Mouse (Mus musculus) kidney, postnatal 10 days (tissue): ENCODE results near the gene Fam129a.
A peak's percentile ranks its signal among the peaks of the same experiment; 100 is the strongest.
"Not testable (repeated sequence)": the region's sequence is repeated elsewhere in the genome, so short reads cannot be mapped to it uniquely, and the experiment has no call there.

Source experiments
- DNase-seq: peaks from one replicate; pipeline ENCODE4 v3.0.0; 2021; ENCODE audit warnings: mixed read lengths

Gene Fam129a

DNA sequence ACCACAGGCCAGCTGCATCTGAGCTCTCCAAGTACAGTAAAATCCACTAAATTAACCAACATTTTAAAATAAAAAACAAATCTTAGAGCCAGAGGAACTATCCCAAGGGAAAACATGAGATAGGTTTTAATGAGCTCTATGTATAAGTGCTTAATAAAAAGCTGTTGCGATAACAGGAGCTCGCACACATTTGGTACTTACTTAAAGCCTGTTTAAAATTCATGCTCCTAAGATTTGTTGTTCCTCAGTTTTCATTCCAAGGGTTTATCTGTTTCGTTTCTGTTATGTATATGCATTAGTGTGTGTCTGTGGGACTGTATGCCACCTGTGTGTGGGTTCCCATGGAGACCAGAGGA is 135.4 kb downstream of the Fam129a start:
- DNase-seq = no peak

DNA sequence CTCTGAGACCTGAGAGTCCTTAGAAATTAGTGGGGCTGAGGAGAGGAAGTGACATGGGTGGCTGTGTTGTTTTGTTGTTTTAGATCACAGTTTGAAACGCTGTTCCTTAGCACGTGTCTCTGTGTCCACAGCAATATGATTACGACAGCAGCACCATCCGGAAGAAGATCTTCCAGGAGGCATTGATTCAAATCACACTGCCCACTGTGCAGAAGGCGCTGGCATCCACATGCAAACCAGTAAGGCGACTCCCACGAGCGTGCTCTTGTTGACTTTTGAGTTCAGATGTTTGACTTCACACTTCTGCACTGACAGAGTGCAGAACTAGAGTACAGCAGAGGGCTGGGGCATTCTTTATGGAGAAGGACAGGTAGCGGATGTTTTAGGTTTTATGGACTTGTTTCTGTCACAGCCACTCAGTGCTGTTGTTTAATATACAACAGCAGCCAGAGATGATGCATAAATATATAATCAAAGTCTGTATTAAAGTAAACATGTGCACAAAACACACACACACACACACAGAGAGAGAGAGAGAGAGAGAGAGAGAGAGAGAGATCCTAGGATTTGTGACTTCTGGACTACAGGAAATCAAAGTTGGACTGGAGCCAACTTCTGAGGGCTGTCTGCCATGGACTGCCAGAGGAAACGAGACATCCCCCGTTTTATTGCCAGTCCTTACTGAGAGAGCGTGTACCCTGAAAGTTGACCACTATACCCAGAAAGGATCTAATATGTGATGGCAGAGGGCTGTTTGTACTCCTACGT is 138.2 kb downstream of the Fam129a start:
- peak; percentile 79 for DNase-seq

DNA sequence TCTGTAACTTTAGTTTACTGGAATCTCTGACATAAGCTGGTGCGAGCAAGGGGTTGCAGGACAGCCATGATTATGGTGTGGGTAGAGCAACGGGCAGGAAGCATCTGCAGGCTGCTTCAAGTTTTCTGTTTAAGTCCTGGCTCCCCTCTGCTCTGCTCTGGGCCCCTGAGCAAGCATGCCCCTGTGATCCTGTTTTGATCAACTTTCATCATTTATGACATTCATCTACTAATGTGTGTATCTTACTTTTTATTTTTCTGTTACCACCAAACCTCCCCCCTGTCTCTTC is 138.7 kb downstream of the Fam129a start:
- DNase-seq = no peak

DNA sequence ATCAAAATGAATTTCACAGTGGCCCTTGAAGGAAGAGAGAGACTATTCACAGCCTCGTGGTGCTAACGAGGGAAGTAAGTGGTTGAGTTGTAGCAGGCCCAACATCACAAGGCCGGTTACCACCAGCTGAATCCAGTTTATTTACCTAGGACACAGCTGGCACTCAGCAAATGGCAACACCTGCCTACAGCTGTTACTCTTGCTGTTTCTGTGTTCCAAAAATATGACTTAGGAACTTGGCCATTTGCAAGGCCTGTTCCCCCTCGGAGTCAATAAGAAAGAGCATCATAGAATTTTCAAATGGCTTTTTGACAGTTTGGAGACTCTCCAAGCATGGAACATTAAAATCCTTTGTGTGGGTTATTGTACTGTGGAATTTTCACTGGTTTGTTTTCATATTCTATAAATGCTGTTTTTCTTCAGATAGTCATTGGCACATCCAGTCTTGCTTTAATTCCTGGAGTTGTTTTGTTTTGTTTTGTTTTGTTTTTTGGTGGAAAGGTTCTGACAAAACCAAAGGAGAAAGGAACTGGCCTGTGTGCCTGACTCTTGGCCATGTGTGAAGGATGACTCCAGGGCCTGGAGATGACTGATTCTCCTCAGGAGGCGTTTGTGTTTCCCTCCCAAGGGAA is 139.6 kb downstream of the Fam129a start:
- DNase-seq = peak; percentile 43

DNA sequence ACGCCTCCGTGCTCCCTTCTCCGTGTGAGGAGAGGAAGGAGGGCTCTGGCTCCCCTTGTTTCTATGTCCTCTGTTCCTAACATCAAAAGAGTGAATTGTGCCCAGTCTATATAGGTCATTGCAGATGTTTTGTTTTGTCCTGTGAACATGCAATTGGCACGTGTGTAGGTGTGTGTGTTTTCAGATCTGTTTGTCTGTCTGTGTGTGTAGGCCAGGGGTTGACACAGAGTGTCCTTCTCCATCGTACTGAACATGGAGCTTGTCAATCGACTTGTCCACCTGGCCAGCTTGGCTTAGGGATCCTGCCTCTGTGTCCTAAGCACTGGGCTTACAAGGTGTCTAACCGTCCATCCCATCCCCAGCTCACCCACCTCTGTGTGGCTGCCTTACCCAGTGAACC is 140.1 kb downstream of the Fam129a start:
- no peak for DNase-seq

DNA sequence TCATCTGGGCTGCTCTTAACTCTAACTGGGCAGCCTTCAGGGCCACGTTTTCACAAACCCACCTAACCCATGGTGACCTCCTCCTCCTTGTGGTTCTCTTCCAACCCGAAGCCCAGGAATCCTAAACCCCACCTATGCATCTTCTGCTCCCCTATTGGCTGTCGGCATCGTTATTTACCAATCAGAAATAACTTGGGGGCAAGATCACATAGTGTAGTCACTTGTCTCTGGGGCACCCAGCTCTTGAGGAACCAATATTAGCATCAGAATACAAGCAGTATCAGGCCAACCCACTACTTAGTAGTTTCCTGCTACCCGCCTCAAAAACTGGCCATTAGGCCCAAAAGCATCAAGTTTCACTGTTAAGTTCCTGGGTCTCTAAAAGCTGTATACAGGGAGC is 141.7 kb downstream of the Fam129a start:
- no peak for DNase-seq

DNA sequence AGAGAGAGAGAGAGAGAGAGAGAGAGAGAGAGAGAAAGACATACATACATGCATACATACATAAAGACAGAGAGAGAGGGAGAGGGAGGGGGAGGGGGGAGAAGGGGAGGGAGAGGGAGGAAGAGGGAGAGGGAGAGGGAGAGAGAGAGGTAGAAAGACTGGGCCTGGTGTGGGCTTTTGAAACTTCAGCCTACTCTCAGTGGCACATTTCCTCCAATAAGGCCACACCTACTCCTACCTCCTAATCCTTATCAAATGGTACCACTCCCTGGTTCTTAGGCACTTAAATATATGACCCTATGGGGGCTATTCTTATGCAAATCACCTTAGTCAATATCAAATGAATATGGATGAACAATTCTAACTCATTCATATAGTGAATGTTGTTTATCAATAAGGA is 142.6 kb downstream of the Fam129a start:
- DNase-seq = no peak

DNA sequence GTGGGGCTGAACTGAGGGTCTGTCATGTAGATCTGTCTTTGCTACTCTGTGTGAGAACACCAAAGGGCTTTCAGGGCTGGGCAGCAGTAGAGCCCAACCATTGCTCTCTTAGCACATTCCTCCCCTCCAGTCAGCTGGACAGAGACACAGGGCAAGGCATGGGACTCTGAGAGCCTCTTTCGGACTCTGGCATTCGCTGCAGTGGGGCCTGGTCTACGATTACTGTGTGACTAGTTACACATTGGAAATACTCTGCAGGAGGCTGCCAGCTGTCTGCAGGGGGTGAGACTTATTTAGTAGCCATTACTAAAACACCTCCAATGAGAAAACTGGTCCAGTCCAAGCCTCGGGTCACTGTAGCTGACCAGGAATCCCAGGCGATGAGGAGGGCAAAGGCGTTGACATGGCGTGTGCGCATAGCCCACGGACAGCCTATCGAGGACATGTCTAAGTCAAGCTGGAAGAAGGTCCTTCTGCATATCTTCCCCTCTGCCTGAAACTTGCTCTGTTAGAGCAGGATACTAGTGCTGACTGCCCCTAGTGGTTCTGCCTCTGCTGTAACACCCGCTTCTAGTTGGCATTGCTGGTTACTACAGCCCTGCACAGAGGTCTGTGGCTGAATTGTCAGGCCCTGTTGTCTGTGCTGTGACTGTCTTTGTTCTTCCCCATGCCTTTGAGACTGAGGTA is 145.2 kb downstream of the Fam129a start:
- DNase-seq = peak; percentile 73

DNA sequence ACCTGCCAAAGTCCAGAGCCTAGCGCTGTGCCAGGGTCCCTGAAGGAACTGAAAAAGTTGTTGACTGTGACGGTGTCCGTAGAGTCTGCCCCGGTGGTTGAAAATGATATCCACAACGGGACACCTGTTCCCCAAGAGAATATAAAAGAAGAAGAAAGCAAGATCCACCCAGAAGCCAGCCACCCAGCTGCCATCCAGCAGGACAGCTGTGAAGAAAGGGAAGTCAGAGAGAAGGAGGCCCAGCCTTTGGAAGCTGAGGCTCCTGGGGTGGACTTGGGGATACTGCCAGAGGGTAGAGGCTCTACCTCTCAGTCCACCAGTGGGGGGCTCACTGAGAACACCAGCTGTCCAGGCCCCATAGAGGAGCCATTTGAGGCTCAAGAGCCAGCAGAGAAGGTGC is 146.6 kb downstream of the Fam129a start:
- DNase-seq = no peak

DNA sequence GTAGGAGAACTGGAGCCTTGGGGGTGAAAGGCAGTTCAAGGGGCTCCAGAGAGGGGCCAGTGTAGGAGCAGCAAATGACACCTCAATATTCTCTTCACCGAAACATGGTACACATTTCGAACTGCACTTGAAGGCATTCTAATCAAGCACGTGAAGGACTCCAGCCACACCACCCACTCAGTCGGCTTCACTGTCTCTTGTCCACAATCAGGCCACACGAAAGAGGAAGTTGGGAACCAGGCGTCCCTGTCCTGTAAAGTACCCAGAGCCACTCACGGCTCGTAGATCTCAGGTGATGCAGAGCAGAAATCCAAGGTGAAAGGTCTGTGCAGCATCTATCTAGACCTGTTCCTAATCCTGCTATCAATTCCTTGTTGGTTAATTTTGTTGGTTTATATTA is 147.6 kb downstream of the Fam129a start:
- DNase-seq = no peak

DNA sequence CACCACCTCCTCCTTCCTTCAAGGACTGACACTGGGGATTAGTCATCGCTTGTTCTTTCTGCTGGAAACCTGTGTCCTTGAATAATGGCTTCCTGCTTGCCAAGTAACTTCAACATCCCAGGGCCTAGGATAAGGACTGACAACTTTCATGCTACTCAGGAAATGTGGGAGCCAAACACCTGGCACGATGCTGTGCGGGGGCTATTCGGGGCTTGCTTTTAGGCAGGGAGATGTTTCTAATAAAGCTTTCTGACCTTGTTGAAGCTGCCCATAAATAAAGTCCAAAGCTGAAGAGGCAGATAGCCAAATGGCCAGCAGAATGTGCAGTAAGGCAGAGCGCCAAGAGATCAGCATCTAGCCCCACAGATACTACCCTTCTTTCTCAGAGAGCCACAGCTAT is 148.9 kb downstream of the Fam129a start:
- DNase-seq = peak; percentile 21

DNA sequence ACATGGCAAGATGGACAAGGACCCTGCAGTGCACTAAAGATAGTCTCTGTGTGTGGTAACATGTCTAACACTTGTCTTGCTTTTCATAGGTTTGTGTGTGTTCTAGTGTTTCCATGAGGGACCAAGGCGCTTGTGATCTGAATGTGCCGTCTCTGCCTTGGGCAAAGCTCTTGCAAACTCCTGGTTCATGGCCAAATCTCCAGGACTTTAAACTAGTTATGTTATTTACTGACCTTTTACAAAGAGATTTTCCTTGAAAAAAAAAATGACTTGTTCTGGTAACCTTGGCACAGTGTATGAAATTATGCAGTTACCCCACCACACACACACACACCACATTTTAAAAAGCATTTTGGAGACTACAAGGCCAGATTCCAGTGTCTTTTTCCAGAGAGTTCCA is 149.6 kb downstream of the Fam129a start:
- no peak for DNase-seq

DNA sequence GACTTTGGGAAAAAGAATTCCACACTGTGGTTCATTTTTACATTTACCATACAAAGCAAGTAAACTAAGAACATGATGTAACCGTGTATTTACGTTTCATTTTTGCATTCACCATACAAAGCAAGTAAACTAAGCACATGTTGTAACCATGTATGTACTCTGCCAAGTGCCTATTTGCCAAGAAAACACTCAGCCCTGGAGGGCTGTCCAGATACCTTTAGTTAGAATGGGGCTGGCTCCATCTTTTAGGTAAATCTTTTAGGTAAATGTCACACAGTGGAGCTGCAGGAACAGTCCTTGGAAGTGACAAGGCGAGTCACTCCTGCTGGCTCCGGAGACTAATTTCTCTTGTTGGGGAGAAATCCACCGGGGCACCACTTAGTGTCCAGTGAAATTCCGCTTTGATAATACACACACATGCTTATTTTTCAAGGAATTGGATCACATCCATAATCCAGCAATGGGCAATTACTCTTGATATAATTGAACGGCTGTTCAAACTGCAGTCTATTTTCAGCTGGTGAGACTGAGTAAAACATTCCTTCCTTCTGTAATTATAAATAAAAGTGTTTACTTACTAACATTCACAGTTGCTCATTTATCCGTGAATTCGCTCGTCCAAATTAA is 150.5 kb downstream of the Fam129a start:
- DNase-seq = no peak

DNA sequence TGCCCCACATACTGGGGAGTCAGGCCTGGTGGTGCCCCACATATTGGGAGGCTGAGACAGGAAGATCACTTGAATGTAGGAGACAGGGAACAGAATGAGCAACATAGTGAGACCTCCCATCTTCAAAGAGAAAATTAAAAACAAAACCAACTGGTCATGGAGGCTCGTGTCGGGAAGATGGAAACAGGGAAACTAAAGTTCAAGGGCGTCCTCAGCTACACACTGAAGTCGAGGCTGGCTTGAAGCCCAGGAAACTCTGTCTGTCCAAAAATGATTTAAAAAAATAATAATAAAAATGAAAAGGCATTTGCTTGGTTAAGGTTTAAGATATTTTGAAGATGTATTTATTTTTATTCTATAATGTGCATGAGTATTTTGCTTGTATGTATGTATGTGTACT is 152.8 kb downstream of the Fam129a start:
- DNase-seq = no peak

DNA sequence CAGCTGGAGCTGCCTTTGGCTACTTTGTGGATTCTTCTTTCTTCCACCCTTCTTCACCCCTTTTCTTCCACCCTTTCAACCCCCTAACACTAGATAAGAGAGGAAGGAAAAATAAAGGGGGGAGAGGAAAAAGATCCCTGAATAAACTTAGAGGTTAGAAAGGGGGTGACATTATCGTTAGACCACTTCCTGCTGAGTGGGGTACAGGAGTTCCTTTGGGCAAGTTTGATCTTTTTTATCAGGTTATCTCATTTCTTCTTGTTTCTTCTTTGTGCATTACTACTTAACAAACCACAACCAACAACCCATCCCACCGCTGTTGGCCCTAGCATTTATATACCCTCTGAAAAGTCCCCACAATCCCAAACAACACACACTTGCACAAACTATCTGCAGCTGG is 154.6 kb downstream of the Fam129a start:
- DNase-seq = no peak

DNA sequence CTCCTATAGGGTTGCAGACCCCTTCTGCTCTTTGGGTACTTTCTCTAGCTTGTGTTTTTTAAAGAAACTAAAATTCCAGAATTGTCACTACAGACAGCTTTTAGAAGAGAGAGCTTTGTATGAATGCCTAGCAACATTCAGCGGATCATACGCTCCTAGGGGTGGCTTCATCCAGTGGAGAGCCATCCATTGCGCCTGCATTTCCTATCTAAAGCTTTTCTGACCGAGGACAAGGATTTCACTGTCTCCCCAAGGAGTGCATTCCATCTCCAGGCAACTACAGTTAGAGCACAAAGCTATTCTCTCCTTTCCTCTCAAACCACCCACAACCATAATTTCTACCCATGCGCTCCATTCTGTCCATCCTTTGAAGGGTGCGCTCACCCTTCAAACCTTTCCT is 155.4 kb downstream of the Fam129a start:
- DNase-seq = no peak

DNA sequence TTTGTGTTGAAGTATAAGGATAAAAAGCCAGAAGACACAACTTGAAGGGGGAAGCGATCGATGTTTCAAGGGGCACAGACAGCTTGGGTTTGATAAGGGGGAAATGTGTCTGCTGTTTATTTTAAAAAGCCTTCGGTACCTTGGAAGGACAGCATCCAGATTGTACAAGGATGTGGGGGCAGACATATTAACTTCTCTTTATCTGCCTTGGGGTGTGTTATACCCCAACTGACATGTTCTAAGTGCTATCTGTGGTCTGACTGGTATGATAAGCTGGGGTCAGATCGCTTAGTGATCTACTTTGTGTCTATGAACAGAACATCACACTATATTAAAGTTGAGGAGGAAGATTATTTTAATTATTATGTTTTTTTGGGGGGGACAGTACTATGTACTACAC is 157.2 kb downstream of the Fam129a start:
- no peak for DNase-seq

DNA sequence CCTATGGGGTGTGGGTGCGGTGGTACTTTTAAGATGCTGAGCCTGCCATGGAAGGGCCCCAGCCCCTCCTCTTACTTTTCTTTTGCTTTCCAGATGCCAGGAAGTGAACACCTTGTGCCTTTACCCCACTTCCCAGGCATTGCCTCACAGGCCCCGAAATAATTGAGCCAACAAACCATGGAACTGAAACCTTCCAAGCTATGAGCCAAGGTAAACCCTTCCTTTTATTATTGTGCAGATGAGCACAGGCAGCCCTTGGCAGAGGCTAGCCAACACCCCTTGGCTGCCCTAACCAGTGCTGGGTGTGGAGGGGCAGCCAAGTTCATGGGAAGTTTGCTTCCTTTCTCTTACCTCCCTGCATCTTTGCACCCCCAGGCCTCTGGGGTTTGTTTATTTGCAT is 166.2 kb downstream of the Fam129a start:
- DNase-seq = no peak

DNA sequence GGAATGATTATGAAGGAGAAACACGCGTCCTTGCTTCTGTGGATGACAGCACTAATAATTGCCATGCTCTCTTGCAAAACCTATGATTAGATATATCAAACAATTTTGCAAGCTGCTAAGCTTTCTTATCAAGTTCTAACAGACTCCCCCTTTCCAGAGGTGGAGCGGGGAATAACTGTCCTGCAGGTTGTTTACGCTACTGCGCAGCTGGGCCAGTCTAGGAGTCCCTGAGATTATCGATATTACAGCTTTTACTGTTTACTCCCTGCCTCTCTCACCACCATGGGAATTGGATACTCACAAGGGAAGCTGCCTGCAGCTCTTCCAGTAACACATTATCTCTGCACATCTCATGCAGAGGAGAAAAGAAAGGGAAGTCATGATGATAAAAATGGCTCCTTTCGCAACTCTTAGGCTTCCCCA is 170.2 kb downstream of the Fam129a start:
- DNase-seq = no peak

DNA sequence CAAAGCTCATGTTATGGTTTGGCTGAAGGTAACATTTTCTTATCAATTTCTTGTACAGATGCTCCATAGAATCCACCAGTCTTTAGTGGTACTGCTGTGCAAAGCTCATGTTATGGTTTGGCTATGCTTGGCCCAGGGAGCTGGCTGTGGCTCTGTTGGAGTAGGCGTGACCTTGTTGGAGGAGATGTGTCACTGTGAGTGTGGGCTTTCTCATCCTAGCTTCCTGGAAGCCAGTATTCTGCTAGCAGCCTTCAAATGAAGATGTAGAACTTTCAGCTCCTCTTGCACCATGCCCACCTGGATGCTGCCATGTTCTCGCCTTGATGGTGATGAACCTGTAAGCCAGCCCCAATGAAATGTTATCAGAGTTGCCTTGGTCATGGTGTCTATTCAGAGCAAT is 178.9 kb downstream of the Fam129a start:
- DNase-seq = not testable (repeated sequence)

DNA sequence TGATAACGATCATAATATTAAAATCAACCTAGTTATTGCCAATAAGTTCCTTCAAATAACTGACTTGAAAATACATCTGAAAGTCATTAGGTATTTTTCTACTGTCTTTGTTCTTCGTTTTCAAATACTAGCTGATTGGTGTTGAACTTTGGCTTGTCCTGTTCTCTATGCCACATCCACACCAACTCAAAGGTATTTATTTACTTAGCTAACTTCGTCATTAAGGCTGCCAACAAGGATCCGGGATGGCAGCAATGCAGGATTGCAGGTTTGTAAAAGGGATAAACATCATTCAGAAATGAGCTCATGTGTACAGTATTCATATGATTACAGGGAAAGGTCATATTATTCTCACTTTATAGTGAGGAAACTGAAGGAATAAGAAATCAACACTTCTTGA is 182.0 kb downstream of the Fam129a start:
- DNase-seq = no peak

DNA sequence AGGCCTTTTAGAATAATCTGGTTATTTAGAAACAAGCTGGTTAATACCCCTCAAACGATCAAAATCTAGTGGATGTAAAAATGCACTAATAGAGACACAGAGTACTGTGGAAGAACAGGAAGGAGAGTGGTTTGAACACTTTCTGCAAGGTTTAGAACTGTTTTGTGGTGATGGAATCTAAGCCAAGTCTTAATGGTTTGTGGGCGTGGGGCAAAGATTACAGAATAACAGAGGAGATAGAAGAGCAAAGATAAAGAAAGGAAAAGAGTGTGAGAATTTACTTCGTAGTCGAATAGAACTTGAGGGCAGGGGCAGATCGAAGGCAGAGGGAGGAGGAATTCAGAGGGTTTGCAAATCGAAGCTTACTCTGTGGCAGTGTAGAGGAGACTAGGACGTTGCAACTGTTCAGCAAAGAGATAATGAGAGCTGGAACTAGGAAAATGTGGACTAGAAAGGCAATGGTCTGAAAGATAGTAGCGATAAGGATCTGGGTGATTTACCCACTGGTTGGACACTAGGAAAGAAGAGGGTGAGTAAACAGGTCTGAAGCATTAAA is 182.5 kb downstream of the Fam129a start:
- DNase-seq = no peak

DNA sequence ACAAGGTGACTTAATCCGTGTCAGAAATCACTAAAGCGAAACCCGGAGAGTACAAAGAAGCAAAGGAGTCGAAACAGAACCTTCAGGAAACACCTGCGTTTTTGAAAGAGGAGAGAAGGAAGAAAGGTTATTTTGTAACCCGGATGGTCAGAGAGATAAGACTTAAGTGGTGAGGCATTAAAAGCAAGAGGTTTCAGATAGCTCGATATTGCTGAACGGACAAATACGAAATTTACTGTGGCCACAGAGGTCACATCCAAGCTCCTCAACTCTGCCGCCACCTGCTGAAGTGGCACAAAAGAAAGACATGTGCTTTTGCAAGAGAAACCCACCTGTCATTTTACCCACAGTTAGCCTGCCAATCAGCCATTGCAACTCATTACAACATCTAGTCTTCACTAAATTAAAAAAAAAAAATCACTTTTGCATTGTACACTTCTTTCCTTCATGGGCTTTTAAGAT is 183.1 kb downstream of the Fam129a start:
- peak; percentile 24 for DNase-seq
